Mouse (Mus musculus): ENCODE measurements around the gene Scaf8.

The Scaf8 gene

DNA sequence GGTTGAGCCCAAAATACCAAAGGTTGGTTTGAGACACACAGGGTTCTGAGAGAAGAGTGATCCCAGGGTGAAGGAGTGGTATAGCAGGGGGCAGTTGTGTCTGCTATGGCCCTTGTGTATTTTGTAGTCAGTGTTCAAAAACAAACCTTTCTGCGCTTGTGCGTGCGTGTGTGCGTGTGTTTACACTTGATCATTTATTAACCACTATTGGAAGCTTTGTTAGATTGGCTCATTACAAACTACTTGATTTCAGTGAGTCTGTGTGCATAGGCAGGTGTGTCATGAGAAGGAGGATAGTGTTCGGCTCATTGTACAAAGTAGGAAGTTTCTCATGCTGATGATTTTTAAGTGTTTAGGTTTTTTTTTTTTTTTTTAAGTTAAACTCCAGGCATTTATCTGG, 95.4 kb downstream of the Scaf8 start:
- no peak for DNase-seq

DNA sequence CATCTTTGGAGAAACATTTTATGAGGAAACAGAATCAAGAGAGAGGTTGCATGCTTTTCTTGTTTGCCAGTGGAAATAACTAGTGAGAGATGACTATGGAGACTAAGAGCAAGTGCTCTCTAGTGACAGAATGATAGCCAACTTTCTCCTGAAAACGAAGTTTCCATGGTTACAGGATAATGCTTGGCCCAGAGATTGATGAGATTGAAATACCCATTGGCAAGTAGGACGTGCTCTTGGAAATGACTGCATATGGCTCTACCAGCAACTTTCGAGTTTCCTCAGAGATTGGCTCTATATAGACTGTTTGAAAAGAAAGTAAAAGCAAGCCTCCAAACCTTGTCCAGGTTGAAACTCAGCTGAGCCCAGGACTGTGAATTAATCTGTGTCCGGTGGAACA, 97.3 kb downstream of the Scaf8 start:
- no peak for DNase-seq

DNA sequence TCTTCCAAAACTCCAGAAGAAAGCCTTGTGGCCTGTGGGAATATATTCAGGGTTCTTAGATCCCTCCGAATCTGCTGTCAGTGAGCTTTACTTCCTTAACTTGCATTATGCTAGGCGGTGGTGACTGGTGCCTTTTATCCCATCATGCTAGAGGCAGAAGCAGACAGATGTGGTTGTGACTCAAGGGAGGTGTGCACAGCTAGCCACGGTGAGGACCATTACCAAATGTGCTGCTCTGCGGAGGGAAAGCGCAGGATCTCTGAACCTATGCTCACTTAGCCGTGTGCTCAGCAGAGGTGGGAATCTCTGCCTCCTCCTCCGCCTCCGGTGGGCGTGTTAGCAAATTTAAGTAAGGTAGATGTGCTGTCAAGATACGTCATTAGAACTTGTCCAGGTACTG, 98.1 kb downstream of the Scaf8 start:
- no peak for DNase-seq

DNA sequence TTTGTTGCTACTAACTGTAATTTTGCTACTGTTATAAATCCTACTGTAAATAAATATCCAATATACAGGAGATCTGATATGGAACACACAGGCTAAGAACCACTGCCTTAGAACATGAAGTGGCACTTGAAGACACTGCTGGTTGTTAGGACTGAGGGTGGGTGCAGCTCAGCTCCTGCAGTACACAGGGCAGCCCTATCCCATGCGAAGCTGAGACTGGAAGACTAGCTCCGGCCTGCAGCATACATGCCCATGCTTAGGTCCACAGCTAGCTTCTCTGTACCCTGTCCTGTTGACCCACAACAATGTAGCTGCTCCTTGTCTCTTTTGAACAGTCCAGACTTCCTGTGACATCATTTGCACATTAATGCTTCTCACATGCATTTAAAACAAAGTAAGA, 100.1 kb downstream of the Scaf8 start:
- no peak for DNase-seq

DNA sequence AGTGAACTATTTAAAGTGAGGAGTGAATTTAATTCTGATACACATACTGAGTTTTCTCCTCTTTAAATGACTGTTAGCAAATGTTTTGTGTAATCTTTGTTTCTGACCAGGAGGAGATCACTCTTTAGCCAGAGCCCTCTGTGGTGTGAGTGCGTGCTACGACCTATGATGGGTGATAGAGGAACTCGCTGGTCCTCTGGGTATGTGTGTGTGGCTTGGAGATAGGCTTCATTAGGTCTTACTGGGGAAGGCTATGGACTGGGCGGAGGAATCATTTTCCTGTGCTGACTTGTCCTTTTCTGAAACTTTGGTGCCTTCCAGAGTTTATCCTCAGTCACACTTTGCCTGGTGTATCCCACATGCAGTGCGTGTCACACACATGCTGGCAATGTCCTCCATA, 102.3 kb downstream of the Scaf8 start:
- no peak for DNase-seq

DNA sequence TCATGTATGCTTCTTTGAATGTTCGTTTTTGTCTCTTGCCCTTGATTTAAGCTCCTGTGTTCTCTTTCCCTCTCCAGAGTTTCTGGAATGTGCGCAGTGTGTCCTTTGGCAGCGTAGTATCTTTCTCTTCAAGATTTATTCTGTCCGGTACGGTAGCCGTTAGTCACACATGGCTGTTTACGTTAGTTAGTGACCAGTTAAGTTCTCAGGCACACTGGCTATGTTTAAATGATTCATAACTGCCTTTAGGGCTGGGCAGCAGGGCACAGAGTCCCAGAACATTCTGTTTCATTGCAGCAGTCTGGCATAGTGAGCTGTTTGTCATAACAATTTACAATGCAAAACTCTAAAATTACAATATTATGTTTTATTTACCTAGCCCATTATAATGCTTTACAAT, 103.6 kb downstream of the Scaf8 start:
- DNase-seq: peak; percentile 43

DNA sequence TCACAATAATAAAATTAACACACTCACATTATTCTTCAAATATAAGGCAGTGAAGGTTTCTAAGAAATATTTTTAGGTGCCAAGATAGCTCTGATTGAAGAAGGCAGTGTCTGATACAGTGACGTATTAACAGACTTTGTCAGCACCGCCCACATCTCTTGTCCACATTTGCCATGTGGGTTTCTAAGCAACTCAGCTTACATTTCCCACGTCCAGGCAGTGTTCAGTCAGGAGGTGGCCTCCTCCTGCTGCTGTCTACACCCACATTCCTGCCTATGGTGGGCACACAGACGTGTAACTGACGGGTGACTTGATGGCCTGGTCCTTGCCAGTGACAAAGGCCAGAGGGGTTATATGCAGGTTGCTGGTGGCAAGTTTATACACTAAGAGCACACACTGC, 104.1 kb downstream of the Scaf8 start:
- DNase-seq: peak; percentile 25

DNA sequence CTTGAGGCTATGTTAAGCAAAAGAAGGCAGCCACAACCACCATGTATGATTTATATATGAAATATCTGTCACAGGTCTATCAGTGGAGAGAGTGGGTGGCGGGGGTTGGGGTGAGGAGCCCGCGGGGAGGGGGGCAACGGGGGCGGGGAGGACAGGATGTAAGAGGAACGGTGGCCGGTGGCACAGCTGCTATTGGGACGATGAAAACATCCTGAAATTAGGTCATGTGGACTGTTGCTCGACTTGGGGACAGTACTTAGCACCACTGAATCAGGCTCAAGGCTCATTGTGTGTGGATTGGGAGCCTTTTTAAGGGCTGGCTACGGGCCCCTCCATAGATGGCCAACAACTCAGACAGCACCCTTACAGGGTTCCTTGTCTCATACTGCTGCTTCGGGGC, 105.4 kb downstream of the Scaf8 start:
- DNase-seq: no peak

DNA sequence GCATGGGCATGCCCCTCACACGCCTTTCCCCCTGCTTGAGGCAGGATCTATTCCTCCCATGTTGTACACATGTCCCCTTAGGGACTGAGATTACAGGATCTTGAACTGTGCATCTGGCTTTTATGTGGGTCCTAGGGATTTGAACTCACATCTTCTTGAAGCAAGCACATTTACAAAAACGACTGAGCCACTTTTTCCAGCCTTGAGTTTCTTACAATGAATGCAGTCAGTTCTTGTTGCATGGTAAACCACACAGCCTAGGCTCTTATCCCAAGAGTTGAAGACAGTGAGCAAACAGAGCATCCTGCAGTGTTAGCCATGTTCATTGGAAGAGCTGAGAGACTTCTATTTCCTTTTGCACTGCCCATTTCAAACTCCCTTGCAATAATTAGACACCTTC, 108.3 kb downstream of the Scaf8 start:
- no peak for DNase-seq

DNA sequence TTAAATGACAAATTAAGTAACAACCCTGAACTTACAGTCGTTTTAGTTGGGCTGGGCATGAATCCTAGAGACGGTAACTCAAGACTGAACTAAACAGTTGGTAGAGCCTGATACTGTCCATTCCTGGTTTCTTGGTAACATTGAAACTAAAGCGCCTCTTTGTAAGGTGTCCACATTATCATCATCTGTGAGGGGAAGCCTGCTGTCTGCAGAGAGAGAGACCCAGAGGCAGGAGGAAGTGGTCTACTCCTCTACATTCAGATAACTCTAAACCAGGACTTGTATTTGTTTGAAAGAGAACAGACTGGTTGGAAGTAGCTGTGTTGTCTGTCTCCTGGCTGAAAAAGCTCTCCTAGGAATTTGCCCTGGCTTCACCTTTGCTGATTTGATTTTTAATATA, 108.9 kb downstream of the Scaf8 start:
- no peak for DNase-seq

DNA sequence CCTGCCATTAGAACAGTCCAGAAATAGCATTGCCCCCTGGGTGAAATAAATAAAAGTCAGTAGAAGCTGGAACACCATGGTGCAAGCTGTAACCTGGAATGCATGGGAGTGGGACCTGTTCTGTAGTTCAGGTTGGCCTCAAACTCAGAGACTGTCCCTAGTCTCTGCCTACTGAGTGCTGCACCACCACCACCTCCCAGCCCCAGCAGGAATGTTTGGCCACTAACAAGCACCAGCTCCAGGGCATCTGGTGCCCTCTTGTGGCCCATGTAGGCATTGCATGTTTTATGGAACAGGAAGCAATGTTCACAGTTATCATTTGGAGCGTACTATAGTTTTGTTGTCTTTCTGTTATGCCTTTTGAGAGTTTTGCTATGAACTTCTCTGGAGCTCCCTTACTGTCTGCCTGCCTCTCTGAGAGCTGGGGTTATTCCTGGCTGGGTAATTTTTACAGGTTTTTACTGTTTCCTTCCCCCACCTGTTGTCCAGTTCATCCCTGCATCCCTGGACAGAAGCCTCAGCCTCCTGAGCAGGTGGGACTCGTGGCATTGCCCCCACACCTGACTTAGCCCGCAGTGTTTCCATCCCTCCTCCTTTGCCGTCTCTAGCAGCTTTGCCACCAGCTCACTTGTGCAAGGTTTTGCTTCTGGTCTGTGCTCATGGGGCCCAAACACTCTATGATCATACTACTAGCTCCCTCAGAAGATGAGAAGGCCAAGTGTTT, 109.8 kb downstream of the Scaf8 start:
- DNase-seq: peak; percentile 91

DNA sequence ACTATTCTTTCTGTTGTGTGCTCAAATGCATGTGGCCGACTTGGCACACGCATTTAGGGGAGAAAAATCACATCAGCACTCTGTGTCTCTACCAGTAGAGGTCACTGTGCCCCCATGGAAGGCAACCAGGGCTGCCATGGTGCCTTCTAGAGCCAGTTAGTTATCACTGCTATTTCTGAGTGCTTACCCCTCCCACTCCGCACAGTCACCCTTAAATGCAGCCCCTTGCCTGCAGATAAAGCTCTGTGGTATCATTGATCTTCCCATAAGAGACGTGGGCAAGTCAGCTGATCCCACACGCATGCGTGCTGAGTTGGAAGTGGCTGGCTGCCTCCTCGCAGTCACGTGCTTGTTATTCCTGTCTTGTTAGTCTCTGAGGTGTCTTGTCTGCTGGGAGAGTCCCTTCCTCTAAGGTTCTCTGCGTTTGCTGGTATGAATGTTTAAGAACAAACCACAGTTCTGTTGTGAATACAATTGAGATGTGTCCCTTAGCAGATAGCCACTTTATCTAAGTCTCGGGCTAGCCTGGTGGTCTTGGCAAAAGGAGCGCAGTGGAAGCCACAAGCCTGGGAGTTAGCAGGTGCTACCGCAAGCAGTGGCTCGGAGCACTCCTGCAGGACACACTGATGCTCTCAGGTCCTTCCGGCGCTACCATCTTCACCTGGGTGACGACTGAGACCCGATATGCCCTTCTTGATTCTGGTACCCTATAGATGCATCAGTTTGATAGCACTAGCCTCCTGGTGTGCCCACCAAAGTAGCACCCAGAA, 115.6 kb downstream of the Scaf8 start:
- DNase-seq: peak; percentile 60

DNA sequence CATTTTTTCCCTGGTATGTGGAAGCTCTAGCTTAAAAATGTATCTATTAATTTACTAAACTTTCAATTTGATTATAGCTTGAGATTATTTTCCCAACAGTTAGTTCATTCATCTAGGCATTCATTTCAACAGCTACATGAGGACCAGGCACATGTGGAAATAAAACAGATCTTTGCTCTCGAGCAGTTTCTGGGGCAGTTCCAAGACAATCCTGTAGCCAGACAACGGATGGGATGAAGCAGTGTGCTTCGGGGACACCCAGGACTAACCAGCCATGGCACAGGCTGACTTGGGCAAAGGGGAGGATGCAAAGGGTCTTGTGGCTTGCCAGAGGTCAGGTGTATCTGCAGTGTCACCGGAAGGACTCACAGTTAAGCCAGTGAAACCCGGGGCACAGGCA, 117.9 kb downstream of the Scaf8 start:
- DNase-seq: no peak

DNA sequence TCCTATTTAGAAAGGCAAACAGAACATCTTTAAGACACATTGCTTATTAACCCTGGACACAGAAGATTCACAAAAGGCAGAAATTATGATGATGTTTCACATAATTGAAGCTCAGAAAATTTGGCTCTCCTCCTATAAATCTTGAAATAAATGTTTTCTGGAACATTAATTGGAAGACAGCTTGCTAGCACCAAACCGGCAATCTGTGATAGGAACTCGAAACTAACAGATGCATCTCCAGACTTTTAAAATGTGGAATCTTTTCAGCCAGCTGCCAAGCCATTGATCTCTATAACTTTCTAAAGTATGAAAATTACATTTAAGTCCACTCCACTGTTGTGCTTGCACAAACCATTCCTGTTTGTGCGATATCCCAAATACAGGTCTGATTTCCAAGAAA, 128.9 kb downstream of the Scaf8 start:
- DNase-seq: no peak

DNA sequence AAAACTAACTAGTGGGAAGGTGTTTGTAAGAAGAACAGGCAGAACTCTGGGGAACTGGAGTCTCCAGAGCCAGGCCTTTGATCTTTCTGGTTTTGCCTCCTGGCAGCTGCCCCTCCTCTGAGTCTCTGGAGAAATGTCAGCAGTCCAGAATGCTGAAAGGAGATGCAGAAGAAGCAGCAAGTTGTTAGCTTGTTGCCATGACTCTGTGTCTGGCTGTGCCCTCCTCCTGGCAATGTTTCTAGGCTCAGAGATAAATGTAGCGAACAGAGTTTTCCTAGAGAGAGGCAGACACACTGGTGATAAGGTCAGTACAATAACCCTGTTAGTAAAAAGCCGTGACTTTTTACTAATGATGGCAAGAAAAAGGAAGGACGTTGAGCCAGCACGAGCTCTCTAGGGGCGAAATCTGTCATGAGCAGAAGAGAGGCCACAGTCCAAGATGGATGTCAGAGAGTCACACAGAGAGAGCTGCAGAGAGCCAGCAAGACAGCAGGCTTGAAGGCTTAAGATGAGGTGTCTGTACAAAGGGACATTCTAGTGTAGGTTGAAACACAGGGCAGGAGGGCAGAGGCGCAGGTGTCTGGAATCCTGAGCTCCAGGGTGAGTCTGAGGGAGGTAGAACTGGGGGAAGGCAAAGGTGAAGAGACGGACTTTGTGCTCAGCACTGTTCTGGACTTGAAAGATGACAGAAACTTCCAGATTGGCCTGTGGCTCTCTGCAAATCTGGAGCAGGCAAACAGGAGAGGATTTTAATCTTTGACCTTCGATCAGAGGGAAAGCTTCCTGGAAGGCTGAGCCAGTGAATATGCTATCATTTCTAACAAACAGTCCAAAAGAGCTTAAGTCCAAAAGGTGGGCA, 130.3 kb downstream of the Scaf8 start:
- peak; percentile 67 for DNase-seq

DNA sequence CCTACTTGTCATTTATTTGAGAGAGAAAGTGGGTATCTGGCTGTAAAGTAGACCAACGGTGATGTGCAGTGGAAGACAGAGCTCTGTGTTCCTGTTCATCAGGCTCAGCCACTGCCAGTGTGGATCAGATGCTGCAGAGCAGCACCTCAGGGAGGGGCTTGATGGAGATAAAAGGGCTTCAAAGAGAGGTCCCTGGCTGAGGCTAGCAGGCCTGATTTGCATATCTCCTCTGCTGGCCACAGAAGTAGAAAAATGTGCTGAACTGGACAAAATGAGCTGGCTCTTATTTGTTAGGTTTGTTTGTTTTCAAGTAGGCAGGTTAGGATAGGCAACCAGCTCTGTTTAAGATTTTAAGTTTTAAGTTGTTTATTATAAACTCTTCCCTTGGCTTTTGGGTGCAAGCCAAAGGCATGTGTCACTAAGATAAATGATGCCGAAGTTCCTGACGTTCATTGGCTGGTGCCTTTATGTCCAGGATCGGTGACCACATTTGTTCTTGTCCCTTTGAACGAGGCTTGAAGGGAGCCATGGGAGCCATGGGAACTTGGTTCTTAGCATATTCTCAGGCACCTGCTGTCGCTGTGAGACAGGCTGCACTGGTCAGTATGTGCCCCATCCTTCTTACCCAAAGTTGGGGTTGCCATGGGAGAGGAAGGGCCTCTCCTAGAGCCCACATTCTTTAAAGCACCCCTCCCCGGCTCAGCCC, 132.0 kb downstream of the Scaf8 start:
- DNase-seq: peak; percentile 47
